Mouse (Mus musculus): ENCODE results near the gene Pdss2. TPM values are rescaled to one million over a fixed set of nuclear protein-coding genes. Genes with fewer than 3 reads are reported as not detected.

The Pdss2 gene
- polyA plus RNA-seq, 1 experiment = 3.7 TPM

GRCm38 (mm10) chr10:43330691-43331090 is 109.4 kb downstream of the Pdss2 start:
- no peaks in the 10 kb centered on the region for H3K36me3 ChIP-seq (ENCODE audit: control insufficient read depth, insufficient read depth, low read length)
- no peaks in the 10 kb centered on the region for H3K4me1 ChIP-seq (ENCODE audit: control insufficient read depth, insufficient read depth, low read length)
- no peak overlapping the region for H3K4me3 ChIP-seq (ENCODE audit: control insufficient read depth, low read depth, low read length)
- no peak overlapping the region for H3K27ac ChIP-seq (ENCODE audit: control insufficient read depth, insufficient read depth, low read depth, low read length)
- TF ChIP-seq POLR2A (IDR thresholded peaks at IDR 0.05; ENCODE audit: control insufficient read depth, low read depth, low read length) (no peak), CTCF (IDR thresholded peaks at IDR 0.05; ENCODE audit: control insufficient read depth, insufficient read depth, insufficient replicate concordance, low read depth, low read length) (no peak)
- no peaks in the 10 kb centered on the region for H3K27me3 ChIP-seq (ENCODE audit: control insufficient read depth, insufficient read depth, low read length)

GRCm38 (mm10) chr10:43331931-43332701 is 110.8 kb downstream of the Pdss2 start:
- Histone ChIP-seq H3K4me1 (ENCODE audit: control insufficient read depth, insufficient read depth, low read length) (no peaks in the 10 kb centered on the region), H3K27me3 (ENCODE audit: control insufficient read depth, insufficient read depth, low read length) (no peaks in the 10 kb centered on the region), H3K27ac (ENCODE audit: control insufficient read depth, insufficient read depth, low read depth, low read length) (no peak overlapping the region), H3K36me3 (ENCODE audit: control insufficient read depth, insufficient read depth, low read length) (no peaks in the 10 kb centered on the region), H3K4me3 (ENCODE audit: control insufficient read depth, low read depth, low read length) (no peak overlapping the region)
- TF ChIP-seq CTCF (IDR thresholded peaks at IDR 0.05; ENCODE audit: control insufficient read depth, insufficient read depth, insufficient replicate concordance, low read depth, low read length) = no peak
- no peak for TF ChIP-seq POLR2A (IDR thresholded peaks at IDR 0.05; ENCODE audit: control insufficient read depth, low read depth, low read length)

- no peaks in the 10 kb centered on the region for H3K27me3 ChIP-seq (ENCODE audit: control insufficient read depth, insufficient read depth, low read length)
- H3K36me3 ChIP-seq (ENCODE audit: control insufficient read depth, insufficient read depth, low read length) = no peaks in the 10 kb centered on the region
- H3K4me3 ChIP-seq (ENCODE audit: control insufficient read depth, low read depth, low read length) = no peak overlapping the region
- no peaks in the 10 kb centered on the region for H3K4me1 ChIP-seq (ENCODE audit: control insufficient read depth, insufficient read depth, low read length)
- TF ChIP-seq CTCF (IDR thresholded peaks at IDR 0.05; ENCODE audit: control insufficient read depth, insufficient read depth, insufficient replicate concordance, low read depth, low read length) (no peak), POLR2A (IDR thresholded peaks at IDR 0.05; ENCODE audit: control insufficient read depth, low read depth, low read length) (no peak)
- H3K27ac ChIP-seq (ENCODE audit: control insufficient read depth, insufficient read depth, low read depth, low read length) = no peak overlapping the region
Measured at GRCm38 (mm10) chr10:43335874-43336273, 114.6 kb downstream of the Pdss2 start.

GRCm38 (mm10) chr10:43337110-43337509 is 115.8 kb downstream of the Pdss2 start:
- Histone ChIP-seq H3K4me3 (ENCODE audit: control insufficient read depth, low read depth, low read length) (no peak overlapping the region), H3K27me3 (ENCODE audit: control insufficient read depth, insufficient read depth, low read length) (no peaks in the 10 kb centered on the region), H3K27ac (ENCODE audit: control insufficient read depth, insufficient read depth, low read depth, low read length) (no peak overlapping the region), H3K4me1 (ENCODE audit: control insufficient read depth, insufficient read depth, low read length) (no peaks in the 10 kb centered on the region), H3K36me3 (ENCODE audit: control insufficient read depth, insufficient read depth, low read length) (no peaks in the 10 kb centered on the region)
- no peak for TF ChIP-seq POLR2A (IDR thresholded peaks at IDR 0.05; ENCODE audit: control insufficient read depth, low read depth, low read length)
- TF ChIP-seq CTCF (IDR thresholded peaks at IDR 0.05; ENCODE audit: control insufficient read depth, insufficient read depth, insufficient replicate concordance, low read depth, low read length) = no peak

- Histone ChIP-seq H3K27ac (ENCODE audit: control insufficient read depth, insufficient read depth, low read depth, low read length) (no peak overlapping the region), H3K27me3 (ENCODE audit: control insufficient read depth, insufficient read depth, low read length) (no peaks in the 10 kb centered on the region), H3K4me1 (ENCODE audit: control insufficient read depth, insufficient read depth, low read length) (no peaks in the 10 kb centered on the region), H3K36me3 (ENCODE audit: control insufficient read depth, insufficient read depth, low read length) (no peaks in the 10 kb centered on the region), H3K4me3 (ENCODE audit: control insufficient read depth, low read depth, low read length) (no peak overlapping the region)
- TF ChIP-seq CTCF (IDR thresholded peaks at IDR 0.05; ENCODE audit: control insufficient read depth, insufficient read depth, insufficient replicate concordance, low read depth, low read length) = no peak
- no peak for TF ChIP-seq POLR2A (IDR thresholded peaks at IDR 0.05; ENCODE audit: control insufficient read depth, low read depth, low read length)
Measured at GRCm38 (mm10) chr10:43339811-43340210, 118.5 kb downstream of the Pdss2 start.

GRCm38 (mm10) chr10:43349718-43350117 is 128.4 kb downstream of the Pdss2 start:
- H3K4me1 ChIP-seq (ENCODE audit: control insufficient read depth, insufficient read depth, low read length) = no peaks in the 10 kb centered on the region
- no peak overlapping the region for H3K4me3 ChIP-seq (ENCODE audit: control insufficient read depth, low read depth, low read length)
- H3K27ac ChIP-seq (ENCODE audit: control insufficient read depth, insufficient read depth, low read depth, low read length) = no peak overlapping the region
- H3K36me3 ChIP-seq (ENCODE audit: control insufficient read depth, insufficient read depth, low read length) = no peaks in the 10 kb centered on the region
- H3K27me3 ChIP-seq (ENCODE audit: control insufficient read depth, insufficient read depth, low read length) = no peaks in the 10 kb centered on the region
- no peak for TF ChIP-seq POLR2A (IDR thresholded peaks at IDR 0.05; ENCODE audit: control insufficient read depth, low read depth, low read length)
- TF ChIP-seq CTCF (IDR thresholded peaks at IDR 0.05; ENCODE audit: control insufficient read depth, insufficient read depth, insufficient replicate concordance, low read depth, low read length) = no peak

- Histone ChIP-seq H3K4me1 (ENCODE audit: control insufficient read depth, insufficient read depth, low read length) (no peaks in the 10 kb centered on the region), H3K27ac (ENCODE audit: control insufficient read depth, insufficient read depth, low read depth, low read length) (no peak overlapping the region), H3K27me3 (ENCODE audit: control insufficient read depth, insufficient read depth, low read length) (no peaks in the 10 kb centered on the region), H3K36me3 (ENCODE audit: control insufficient read depth, insufficient read depth, low read length) (no peaks in the 10 kb centered on the region), H3K4me3 (ENCODE audit: control insufficient read depth, low read depth, low read length) (no peak overlapping the region)
- no peak for TF ChIP-seq CTCF (IDR thresholded peaks at IDR 0.05; ENCODE audit: control insufficient read depth, insufficient read depth, insufficient replicate concordance, low read depth, low read length)
- no peak for TF ChIP-seq POLR2A (IDR thresholded peaks at IDR 0.05; ENCODE audit: control insufficient read depth, low read depth, low read length)
Measured at GRCm38 (mm10) chr10:43357884-43358283, 136.6 kb downstream of the Pdss2 start.
